Mouse (Mus musculus): ENCODE measurements around the gene Rnf39. TPM values are rescaled to one million over a fixed set of nuclear protein-coding genes. Genes with fewer than 3 reads are reported as not detected.
A peak's percentile ranks its signal among the peaks of the same experiment; 100 is the strongest.

Gene Rnf39
- total RNA-seq, 2 experiments from 2014 or later, result 0.33 TPM; not detected in 1

DNA sequence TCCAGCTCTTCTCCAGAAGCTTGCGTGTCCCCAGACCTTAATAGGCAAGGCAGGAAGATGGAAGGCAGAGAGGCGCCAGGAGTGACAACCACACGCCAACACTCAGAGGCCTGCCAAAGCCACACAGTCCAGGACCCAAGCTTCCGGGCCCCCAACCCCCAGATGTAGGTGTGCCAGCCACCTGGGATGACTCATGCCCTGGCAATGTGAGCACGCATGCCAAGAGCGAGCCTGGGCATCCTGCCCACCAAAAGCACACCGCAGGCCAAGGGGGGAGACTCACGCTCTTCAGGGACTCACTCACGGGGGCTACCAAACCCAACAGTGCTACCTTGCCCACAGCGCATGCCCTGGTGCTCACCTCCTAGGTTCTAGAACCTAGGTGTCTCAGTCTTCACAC lies 327 bp upstream of the Rnf39 start:
- DNase-seq, result peak; percentile 40

DNA sequence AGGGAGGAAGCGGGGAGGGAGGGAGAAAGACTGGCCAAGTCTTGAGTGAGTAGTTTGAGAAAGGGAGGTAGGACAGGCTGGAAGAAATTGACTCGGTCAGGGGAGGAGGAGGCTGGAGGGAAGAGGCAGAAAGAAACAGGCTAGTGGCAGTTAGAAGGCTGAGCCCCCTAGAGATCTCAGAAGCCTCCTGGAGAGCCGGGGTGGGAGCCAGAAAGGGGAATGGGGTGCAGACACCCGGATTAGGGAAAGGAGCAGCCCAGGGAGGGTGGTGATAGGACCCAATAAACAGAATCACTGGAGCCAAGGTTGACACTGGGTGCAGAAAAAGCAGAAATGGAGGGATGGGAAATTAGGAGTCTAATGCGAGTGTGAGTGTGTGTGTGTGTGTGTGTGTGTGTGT lies 973 bp downstream of the Rnf39 start:
- DNase-seq, result no peak

DNA sequence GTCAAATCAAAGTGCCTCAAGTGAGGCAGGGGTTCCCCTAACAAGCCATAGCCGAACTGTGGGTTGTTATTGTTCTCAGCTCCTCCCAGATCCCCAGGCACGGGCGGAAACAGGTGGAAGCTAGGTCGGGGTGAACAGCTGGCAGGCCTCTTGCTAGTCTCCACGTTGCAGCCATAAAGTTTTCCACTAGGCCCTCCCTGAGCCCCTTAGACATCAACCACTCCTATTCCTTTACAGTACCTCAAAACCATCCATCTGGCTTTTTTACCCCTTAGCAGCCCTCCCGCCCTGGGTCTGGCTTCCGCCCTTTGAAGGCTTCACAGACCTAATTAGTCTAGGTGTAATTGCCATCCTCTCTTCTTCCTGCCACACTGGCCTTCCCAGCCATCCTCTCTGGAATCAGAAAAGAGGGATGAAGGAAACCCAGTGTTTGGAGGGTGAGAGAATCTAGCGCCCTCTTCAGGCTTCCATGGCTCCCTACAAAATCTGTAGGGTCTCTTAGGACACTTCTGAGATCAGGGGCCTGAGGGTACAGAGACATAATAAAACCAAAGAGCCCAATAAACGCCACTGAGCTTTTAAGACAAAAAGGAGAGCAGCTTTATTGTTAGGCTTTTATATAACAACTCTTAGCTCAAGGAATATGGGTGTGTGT lies 1.5 kb downstream of the Rnf39 start:
- no peak for DNase-seq

DNA sequence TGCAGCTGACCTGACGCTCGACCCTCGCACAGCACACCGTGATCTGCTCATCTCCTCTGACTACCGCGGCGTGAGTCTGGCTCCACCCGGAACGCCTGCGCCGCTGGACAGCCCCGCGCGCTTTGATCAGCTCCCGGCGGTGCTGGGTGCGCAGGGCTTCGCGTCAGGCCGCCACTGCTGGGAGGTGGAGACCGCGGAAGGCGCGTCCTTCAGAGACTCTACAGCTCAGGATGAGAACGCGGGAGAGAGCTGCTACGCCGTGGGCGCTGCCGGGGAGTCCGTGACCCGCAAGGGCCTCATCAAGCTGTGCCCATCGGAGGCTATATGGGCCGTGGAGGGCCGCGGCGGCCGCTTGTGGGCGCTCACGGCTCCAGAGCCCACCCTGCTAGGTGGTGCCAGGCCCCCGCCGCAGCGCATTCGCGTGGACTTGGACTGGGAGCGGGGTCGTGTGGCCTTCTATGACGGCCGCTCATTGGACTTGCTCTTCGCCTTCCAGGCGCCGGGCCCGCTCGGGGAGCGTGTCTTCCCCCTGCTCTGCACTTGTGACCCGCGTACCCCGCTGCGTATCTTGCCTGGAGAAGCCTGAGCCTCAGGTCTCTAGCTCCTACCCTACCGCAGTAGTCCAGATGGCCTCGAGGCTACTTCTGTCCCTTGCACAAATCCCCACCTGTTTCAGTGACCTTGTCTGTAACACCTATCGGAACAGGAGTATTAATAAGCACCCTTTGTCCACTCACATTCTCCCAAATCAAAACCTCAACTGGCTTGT lies 4.5 kb downstream of the Rnf39 start:
- peak; percentile 78 for DNase-seq

DNA sequence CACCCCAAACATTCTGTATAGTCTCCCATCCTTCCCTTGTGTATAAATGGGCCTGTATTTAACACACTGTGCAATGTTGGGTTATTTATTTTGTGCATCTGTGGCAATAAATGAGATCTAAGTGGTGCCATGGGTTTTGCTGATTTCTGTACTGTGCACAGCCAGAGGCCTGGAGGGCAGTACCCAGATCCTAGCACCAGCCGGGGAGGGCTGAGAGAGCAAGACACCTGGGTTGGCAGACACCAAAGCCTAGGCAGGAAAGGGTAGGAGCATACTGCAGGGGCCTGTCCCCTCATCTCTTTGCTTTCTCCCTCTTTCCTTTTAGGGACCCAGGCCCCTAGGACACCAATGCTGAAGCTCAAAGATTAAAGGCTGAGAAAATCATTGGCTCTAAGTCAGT lies 5.6 kb downstream of the Rnf39 start:
- DNase-seq, result no peak

DNA sequence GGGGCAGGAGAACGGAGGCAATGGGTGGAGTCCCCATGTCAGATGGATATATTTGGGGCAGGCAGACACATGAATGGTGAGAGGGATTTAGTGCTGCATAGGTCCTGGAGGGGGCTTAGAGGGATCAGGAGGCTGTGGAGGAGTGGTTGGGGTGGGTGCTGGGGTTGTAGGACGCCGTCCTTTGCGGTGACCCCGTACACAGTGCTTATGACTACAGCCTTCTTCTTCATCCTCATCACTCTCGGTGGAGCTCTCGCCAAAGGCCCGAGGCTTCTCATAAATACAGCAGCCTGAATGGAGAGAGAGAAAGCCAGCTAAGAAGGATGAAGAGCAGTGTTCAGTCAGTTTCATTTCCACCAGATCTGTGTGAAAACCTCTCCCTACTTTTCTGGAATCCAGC lies 6.5 kb downstream of the Rnf39 start:
- no peak for DNase-seq

DNA sequence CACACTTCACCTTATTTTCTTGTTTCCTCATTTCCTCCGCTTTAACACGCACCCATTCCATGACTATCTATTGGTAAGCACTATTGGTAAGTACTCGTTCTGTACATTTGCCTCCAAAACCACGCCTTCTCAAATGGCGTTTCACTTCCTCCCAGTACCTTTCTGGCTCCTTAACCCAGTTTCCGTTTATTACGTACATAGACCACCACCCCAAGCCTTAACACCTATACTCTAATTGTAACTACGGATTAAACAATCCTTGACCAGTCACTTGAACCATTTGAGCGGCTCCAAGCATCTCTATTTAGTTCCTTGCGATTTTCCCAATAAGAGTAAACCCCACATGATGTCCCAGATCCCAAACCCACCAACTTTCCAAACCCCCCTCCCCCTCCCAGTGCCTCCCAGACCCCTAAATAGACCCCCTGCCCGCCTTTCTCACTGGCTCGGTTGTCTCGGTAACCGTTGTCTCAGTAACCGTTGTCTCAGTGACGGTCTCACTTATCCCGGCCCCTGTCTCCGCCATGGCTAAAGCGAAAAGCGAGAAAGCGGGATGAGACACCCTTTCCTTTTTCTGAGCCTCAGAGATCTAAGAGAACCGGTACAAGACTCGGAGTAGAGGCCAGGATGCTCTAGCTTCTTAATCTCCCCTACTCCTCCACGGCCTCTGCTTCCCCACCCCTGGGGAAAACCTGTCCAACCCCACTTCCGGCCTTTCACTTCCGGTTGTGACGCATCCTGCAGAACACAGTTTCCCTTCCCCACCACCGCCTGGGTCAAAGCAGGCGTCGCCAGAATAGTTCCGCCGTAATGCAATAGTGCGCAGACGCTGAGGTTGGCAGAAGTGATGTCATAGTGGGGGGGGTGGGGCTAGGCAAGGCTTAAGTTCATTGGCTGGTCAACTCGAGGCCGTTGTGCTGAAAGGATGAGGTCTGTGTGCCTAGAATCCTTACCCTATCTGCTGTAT lies 8.5 kb downstream of the Rnf39 start, which contains the start of gene Ppp1r11:
Ppp1r11 (minus strand) TSS at position 761 of the 967 bp plus-strand sequence.
- peak; percentile 97 for DNase-seq

DNA sequence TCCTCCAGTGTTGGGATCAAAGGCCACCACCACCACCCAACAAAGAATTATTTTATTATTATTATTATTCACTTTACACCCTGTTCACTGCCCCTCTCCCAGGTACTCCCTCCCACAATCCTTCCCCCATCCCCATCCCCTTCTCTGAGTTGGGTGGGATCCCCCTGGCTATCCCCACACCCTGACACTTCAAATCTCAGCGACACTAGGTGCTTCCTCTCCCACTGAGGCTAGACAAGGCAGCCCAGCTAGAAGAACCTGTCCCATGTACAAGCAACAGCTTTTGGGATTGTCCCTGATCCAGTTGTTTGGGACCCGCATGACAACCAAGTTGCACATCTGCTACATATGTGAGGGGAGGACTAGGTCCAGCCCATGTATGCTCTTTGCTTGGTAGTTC lies 9.9 kb downstream of the Rnf39 start:
- no peak for DNase-seq

DNA sequence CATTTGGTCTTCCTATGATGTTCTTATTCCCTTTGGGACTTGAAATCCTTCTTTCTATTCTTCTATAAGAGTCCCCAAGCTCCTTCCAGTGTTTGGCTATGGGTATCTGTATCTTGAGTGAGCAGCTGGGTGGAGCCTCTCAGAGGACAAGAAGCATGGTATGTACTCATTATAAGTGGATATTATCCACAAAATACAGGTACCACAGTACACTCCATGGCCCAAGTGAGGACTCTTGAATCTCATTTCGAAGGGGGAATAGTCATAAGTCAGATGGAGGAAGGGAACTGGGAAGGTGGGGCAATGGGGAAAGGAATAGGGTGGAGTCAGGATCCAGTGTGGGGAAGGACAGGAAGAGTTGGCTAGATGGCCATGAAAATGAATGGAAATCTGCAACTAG lies 10.3 kb downstream of the Rnf39 start:
- DNase-seq, result no peak

DNA sequence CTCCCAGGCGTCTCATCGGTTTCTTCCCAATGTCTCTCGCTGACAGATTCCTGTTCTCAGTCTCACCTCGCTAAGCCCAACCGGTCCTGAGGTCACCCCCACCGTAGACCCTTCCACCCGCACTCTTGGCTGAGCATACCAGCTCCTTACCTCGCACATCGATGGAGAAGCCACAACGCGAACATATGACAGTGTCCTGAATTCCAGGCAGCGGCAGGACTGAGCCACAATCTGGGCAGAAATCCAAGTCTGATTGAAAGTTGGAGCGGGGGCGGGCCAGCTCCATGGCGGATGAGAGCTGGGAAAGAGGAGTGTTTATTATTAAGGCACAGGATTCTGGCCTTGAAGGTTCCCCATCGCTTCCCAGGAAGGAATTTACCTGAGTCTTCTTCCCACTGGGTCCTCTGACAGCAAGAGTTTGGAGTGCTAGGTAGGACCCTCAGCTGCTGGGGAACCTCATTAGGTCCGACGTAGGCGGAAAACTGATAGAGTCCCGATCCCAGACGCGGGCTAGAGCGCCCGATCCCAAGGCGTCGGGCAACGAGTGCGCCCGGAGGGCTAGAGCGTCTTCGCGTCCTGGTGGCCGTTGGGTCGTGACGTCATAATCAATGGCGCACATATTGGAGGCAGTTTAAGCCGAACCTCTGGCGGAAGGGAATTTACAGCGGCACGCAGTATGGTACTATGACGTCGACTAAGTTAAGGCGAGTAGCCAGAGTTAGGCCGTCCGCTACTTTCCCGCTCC lies 15.5 kb downstream of the Rnf39 start, which contains the start of the genes Znrd1 and Znrd1as:
Znrd1 (minus strand) TSS at position 561 of the 745 bp plus-strand sequence.
Znrd1as (plus strand) TSS at position 594 of the 745 bp plus-strand sequence.
- peak; percentile 96 for DNase-seq

DNA sequence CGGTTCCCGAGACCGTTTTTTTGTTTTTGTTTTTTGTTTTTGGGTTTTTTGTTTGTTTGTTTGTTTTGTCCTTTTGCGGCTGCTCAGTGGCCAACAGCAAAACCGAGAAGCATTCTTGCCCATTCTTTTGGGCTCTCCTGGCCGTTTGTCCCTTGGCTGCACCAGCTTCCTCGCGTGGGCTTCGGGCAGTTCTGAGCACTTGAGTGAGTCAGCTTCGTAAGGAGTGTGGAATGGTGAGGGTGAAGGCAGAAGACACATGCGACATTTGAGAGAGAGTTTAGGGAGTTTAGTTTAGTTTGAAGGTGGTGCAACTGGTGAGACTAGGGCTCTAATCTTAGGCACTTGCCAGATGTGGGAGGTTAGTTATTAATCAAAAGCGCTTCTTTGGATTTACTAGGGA lies 16.2 kb downstream of the Rnf39 start:
- peak; percentile 30 for DNase-seq

DNA sequence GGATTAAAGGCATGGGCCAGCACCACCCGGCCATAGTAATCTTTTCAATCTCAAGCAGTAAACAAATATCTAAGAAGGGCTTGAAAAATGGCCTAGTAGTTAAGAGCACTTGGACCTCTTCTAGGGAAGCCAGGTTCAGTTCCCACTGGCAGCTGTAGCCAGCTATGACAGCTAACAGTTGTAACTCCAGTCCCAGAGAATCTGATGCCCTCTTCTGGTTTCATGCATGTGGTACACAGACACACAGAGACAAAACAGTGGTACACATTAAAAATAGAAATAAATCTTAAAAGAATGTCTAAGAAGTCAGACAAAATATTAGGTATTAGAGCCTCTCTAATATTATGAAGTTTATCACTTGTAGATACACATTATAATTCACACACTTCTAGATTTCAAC lies 18.4 kb downstream of the Rnf39 start:
- no peak for DNase-seq

DNA sequence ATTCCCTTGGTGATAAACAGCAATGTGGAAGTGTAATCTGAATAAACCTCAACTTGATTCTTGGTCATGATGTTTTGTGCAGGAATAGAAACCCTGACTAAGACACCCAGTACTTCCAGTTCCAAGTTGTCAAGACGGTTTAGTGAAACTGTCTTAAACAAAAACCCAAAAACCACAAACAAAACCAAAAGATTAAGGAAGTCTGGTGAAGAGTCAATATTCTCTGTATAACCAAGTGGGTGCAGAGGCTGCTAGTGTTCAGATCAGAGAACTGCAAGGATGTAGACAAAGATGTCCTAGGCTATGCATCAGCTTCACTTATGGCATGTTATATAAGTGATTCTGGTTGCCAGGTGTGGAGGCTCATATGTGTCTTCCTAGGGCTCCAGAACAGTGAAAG lies 24.2 kb downstream of the Rnf39 start:
- no peak for DNase-seq

DNA sequence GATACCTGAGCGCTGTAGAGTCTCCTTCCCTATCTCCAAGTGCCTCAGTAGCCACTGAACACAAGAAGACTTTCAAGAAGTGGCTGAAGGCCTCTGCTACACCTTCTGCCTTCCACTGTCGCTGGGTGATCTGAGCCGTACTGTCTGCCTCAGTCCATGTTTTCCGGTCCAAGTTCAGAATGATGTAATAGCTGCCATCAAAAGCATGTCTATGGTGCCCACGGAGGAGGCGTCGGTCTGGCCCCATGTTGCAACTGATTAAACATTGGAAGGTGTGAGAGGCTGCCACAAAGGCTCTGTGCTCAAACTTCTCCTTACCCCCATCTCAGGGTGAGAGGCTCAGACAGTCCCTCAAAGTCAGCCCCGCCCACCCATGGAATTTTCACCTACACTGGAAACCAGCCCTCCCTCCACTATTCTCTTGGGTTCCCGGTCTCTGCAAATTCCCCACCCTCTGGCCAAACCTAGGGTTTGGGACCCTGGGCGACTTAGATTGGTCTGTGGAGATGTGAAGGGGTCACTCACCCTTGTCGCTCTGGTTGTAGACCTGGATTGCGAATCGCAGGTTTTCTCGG lies 27.7 kb downstream of the Rnf39 start:
- DNase-seq, result no peak

DNA sequence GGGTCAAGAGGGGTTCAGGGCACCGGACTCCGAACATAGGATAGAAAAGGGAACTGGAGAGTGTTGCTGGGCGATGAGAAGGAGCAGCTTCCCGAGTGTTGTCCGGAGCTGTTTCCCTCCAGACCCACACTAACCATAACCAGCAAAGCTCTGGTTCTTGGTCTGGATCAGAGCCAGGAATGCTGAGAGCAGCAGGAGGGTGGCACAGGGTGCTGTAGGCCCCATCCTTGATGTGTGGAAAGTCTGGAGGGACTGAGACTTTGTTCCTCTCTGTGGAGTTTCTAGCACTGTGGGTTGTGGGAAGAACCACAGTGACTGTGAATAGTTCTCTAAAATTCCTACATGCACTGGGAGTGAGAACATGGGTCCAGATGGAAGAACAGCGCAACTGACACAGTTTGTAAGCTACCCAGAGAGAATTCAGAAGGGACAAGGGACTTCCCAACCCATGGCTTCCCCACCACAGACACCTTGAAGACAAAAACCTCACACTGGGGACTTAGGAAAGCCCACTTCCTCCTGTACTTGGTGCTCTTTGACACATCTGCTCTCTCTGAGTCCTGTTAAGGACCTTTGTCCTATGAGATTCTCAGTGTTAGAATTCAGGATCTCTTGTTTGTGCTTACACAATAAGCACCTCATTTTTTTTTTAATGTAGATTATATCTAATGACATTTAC lies 28.6 kb downstream of the Rnf39 start:
- no peak for DNase-seq

DNA sequence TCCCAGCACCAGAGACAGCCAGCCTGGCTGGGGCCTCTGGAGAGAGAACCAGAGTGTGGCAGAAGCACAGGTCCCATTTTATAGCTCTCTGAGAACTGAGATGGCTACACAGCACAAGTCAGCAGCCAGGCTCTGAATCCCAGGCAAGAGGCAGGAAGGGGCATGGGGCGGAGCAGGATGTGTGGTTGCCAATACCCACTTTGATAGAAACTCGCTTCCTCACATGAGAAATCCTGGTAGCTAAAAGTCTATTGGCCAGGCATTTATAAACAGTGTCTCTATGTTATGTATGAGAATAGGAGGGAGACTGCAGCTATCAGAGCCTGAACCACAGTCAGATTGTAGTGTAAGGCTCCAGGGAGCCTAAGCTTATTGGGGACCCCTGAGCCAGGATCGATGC lies 30.1 kb downstream of the Rnf39 start:
- no peak for DNase-seq

DNA sequence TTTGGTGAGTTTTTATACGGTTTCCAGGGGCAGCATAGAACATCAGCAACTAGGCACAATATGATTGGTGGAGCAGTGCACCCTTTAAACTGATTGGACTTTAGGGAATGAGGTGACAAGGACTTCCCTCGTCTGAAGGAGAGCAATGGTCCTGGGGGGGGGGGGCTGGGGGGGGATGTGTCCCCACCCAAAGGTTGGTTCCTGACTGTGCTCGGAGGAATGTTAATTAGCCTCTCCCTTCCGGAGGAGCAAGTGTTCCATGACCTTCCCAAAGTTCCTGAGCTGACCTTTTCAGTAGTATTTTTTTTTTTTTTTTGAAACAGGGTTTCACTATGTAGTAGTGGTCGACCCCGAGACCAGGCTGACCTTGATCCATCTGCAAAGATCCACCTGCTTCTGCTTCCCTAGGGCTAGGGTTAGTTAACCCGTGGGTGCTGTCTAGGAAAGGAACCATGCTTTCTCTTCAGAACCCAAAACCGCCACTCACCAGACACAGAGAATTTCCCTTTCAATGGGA lies 30.6 kb downstream of the Rnf39 start:
- no peak for DNase-seq

DNA sequence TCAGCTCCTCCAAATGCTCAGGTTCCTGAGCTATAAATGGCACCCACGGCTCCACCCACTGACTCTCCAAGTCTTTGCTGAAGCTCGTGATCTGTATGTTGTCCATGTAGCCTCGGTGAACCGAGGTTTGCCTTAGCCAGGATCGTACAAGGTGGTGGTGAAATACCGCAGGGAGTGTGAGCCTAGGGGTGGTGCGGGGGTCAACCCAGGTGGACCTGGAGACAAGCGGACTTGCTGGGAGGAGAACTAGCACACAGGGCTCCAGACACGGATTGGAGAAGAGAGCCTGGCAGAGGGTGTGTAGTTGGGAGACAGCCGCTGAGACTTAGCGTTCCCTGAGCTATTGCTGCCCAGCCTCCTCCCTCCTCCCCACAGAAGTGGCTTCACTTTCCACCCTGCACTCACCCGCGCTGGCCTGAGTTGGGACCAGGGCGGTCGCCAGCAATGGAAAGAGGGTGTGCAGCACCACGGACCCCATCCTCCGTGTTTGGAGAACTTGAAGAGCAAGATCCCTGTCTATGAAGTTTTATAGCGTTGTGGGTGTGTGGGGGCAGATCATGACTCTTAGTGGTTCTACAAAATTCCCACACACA lies 38.6 kb downstream of the Rnf39 start, which contains the start of gene 2410137M14Rik:
2410137M14Rik (minus strand) TSS at position 17 of the 593 bp plus-strand sequence.
- DNase-seq, result no peak

DNA sequence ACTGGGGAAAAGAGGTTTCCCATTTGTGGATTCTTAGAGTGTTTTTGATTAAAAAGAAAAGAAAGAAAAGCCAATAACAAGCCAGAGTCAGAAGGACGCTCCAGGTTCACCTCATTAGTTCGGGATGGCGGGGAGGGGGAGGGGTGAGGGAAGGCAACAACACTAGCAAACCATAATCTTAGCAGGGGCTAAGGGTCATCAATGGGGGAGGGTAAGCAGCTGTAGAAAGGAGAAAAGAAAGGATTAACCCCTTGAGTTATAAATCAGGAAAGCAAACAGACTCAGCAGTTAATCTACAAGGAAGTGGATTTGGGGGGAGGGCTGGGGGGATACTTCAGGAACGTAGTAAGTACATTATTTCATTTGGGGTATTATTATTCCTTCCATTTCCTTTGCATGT lies 39.1 kb downstream of the Rnf39 start:
- DNase-seq, result no peak
